Mouse (Mus musculus) lung, embryonic 16.5 days (tissue): ENCODE results near the gene Hyal3. TPM values are rescaled to one million over a fixed set of nuclear protein-coding genes. Genes with fewer than 3 reads are reported as not detected.

Source experiments
- ATAC-seq: fragments of 200-750 bp; cut with Nextera tagmentation; 2 replicates; pipeline ENCODE4 v1.8.0; 2017; ENCODE audit warnings: low read depth, mild to moderate bottlenecking, moderate library complexity
- H3K27ac ChIP-seq: fragments of 300-500 bp; sonication (generic); 2 replicates; pipeline ENCODE4 v1.5.1; 2014; ENCODE audit warnings: mild to moderate bottlenecking, control low read depth, low read length
- H3K27me3 ChIP-seq: fragments of 300-500 bp; sonication (generic); 2 replicates; pipeline ENCODE4 v1.6.1; 2014; ENCODE audit warnings: low read depth, low read length, mixed read lengths; ENCODE audit not compliant: control insufficient read depth, insufficient read depth
- H3K36me3 ChIP-seq: fragments of 300-500 bp; sonication (generic); 2 replicates; pipeline ENCODE4 v1.6.1; 2014; ENCODE audit warnings: low read length; ENCODE audit not compliant: control insufficient read depth, insufficient read depth
- H3K4me1 ChIP-seq: fragments of 300-500 bp; sonication (generic); replicated peaks from 2 replicates; pipeline ENCODE4 v1.6.1; 2014; ENCODE audit warnings: low read length, mixed read lengths; ENCODE audit not compliant: control insufficient read depth, insufficient read depth
- H3K4me2 ChIP-seq: fragments of 300-500 bp; sonication (generic); 2 replicates; pipeline ENCODE4 v1.6.1; 2014; ENCODE audit warnings: low read depth, low read length, control low read depth
- H3K4me3 ChIP-seq: fragments of 300-500 bp; sonication (generic); 2 replicates; pipeline ENCODE4 v1.5.1; 2014; ENCODE audit warnings: mild to moderate bottlenecking, low read length, control low read depth
- H3K9ac ChIP-seq: fragments of 300-500 bp; sonication (generic); 2 replicates; pipeline ENCODE4 v1.6.1; 2014; ENCODE audit warnings: low read length, control low read depth
- H3K9me3 ChIP-seq: fragments of 300-500 bp; sonication (generic); 2 replicates; pipeline ENCODE4 v1.6.1; 2016; ENCODE audit warnings: low read length; ENCODE audit not compliant: control insufficient read depth
- WGBS: fragments of 180-500 bp; shearing (Covaris S2); extraction: QIAGEN DNeasy Blood & Tissue Kit; methylation state at CpG from one replicate; pipeline ENCODE4 v1.1.7; 2014; 5-methylcytosine and 5-hydroxymethylcytosine counted together
- polyA plus RNA-seq: library from polyadenylated mRNA; unstranded; fragments of >200 nt; fragmentation: Nextera tagmentation; extraction: Ambion mirVana; gene quantifications from 2 replicates; pipeline ENCODE4 v1.2.1, GENCODE M21; 2015

Hyal3 gene
- polyA plus RNA-seq, 1 experiment from 2014 or later = 1.6 TPM

DNA sequence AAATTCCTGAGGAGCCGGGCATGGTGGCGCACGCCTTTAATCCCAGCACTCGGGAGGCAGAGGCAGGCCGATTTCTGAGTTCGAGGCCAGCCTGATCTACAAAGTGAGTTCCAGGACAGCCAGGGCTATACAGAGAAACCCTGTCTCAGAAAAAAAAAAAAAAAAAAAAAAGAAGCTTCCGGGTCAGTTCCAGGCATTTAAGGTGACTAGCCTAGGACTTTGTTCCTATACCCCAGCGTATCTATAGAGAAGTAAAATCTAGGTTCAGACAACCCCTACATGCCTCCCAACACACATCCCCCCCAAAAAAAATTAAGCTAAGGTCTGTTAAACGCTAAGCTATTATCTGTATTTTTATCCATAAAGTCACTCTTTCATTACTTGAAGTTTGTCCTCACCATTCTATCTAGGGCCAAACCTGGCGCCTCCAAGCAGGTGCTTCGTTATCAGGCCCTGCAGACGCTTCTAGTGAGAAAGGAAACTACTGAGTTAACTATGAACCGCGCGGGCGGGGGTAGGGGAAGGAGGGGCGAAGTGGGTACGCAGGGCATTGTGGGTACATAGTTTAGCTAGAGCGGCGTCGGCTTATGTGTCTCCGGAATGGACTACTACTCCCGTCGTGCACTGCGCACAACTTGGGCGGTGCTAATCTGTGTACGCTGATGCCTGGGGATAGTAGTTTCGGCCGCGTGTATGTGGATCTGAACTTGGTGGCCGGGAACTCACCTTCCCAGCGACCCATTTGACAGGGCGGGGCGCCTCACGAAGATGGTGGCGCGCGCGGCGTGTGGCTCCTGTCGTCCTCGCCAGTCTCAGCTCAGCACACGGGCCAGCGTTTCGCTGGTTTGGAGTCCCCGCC is 6.6 kb downstream of the Hyal3 start, which contains the start of gene Ifrd2:
Ifrd2 (plus strand) TSS at position 669 of the 859 bp plus-strand sequence.
- no peaks in the 10 kb centered on the region for H3K27me3 ChIP-seq
- H3K27ac ChIP-seq = peak within 1 kb of the TSS; percentile 62; the same call in 1 of the 2 replicates
- peak within 1 kb of the TSS; percentile 84 for H3K4me2 ChIP-seq
- WGBS = 9% methylated on average over 45 of the region's 46 CpGs
- H3K4me1 ChIP-seq = peaks cover 18% of the 10 kb centered on the region
- peak; percentile 98 for ATAC-seq
- H3K9ac ChIP-seq = peak within 1 kb of the TSS; percentile 66
- peak within 1 kb of the TSS; percentile 62 for H3K4me3 ChIP-seq
- no peaks in the 10 kb centered on the region for H3K9me3 ChIP-seq
- H3K36me3 ChIP-seq = peaks cover 23% of the 10 kb centered on the region; the same call in 1 of the 2 replicates

DNA sequence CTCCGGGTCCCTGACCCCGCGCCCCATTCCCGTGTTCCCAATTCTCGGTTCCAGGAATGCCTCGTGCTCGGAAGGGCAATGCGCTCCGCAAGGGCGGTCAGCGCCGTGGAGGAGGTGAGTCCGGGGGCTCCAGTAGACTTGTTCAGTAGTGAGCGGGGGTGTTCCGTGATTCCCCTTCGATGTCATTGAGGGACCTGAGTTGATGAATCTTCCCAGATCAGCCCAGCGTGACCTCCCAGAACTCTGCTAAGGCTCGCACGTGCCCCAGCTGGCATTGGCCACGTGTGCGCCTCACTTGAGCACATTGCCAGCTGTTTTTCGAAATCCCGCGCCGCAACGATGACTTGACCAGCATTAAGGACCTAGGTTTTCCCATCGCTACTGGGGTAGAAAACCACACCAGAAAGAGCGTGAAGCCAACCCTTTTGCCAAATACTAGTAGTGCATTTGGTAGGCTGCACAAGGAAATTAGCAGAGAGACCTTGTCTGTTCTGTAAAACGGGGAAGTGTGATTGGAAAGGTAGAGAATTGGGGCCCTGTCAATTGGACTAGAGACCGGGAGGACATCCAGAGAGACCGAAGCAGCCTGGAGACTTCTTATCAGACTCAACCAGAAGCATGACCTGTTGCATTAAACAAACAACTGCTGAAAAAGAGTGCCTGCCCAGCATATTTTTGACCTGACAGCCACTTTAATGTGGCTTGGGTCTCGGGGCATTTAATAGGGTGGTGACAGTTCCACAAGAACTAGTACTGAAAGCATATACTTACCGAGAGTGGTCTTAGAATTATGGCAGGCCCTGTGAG is 7.4 kb downstream of the Hyal3 start:
- Histone ChIP-seq H3K4me1 (peaks cover 16% of the 10 kb centered on the region), H3K9me3 (no peaks in the 10 kb centered on the region), H3K27me3 (no peaks in the 10 kb centered on the region), H3K4me2 (peak overlapping the region; percentile 84), H3K27ac (no peak overlapping the region), H3K36me3 (peaks cover 25% of the 10 kb centered on the region; the same call in 1 of the 2 replicates), H3K4me3 (peak overlapping the region; percentile 62), H3K9ac (peak overlapping the region; percentile 66)
- ATAC-seq = no peak; the same call in 1 of the 2 replicates
- 1% methylated on average over 33 of the region's 33 CpGs for WGBS

DNA sequence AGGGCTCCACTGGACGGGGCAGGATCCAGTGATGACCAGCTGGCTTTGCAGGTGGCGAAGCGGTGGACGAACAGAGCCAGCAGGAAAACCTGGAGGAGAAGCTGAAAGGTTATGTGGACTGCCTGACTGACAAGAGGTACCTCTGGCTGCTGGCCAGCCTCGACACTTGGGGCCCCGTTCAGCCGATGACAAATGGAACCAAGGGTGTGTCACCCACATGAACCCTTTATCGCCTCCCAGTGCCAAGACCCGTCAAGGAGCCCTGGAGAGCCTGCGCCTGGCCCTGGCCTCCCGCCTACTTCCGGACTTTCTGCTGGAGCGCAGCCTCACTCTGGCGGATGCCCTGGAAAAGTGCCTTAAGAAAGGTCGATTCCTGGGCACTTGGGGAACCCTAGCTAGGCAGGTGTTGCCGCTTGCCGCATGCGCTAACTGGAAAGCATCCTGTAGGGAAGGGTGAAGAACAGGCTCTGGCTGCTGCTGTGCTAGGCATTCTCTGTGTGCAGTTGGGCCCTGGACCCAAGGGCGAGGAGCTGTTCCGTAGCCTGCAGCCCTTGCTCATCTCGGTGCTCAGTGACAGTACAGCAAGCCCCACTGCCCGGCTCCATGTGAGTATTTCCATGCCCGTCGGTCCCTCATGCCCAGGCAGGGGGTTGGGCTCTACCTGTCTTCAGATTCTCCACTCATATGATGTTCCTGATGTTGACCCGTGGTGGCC is 9.6 kb downstream of the Hyal3 start:
- peak overlapping the region; percentile 71 for H3K27ac ChIP-seq
- no peak overlapping the region for H3K9ac ChIP-seq
- no peak overlapping the region for H3K4me2 ChIP-seq
- WGBS = 73% methylated on average over 25 of the region's 25 CpGs
- H3K9me3 ChIP-seq = no peaks in the 10 kb centered on the region
- peaks cover 27% of the 10 kb centered on the region for H3K36me3 ChIP-seq
- H3K27me3 ChIP-seq = no peaks in the 10 kb centered on the region
- peaks cover 16% of the 10 kb centered on the region for H3K4me1 ChIP-seq
- H3K4me3 ChIP-seq = no peak overlapping the region
- ATAC-seq = no peak

DNA sequence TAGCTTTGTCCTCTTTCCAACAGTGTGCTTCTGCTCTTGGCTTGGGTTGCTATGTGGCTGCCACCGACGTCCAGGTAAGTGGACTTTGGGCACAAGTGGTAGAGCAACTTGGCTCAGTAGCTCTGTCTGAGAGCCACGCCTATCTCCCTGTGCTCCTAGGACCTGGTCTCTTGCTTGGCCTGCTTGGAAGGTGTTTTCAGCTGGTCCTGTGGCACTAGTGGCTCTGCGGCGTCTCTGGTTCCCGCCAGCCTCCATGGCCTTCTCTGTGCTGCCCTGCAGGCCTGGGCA is 10.1 kb downstream of the Hyal3 start:
- ATAC-seq = no peak
- Histone ChIP-seq H3K27ac (peak overlapping the region; percentile 71; the same call in 1 of the 2 replicates), H3K9ac (no peak overlapping the region), H3K4me3 (no peak overlapping the region), H3K36me3 (peaks cover 27% of the 10 kb centered on the region), H3K4me2 (no peak overlapping the region), H3K27me3 (no peaks in the 10 kb centered on the region), H3K9me3 (no peaks in the 10 kb centered on the region), H3K4me1 (peaks cover 16% of the 10 kb centered on the region)
- WGBS = 80% methylated on average over 6 of the region's 6 CpGs

DNA sequence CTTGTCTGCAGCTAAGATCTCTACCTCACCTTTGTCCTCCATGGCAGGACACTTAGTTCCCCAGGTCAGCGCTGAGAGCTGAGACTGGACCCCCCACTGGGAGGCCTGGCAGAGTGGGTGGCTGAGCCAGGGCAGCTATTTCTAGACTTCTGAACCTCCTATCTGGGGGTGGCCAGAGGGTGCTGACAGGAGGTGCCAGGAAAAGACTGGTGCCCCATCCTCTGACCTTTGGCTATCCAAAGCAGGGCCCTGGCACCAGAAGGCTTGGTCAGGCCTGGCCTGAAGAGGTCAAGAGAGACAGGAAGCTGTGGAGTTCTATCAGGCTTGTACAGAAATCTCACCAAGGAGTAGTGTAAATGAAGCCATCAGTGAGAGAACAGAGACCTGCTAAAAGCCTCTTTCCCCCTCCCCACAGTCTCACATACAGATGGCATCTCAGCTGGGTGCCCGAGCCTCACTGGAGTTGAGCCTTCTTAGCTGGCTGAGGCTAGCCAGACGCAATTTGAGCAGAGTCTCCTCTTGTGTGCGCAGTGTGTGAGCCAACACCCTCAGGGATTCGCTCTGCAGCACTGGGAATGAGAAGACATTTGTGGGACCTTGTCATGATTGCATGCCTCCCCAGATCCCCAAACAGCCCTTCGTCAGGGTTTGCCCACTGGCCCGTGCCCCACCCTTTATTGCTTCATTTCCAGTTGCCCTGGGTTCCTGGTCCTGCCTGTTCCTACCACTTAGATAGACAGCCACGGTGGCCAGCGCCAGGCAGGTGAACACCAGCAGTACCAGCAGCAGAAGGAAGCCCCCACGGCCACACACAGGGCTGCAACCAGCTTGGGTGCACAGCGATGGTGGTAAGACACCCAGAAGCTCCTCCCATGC is 12.7 kb downstream of the Hyal3 start:
- Histone ChIP-seq H3K4me3 (no peak overlapping the region), H3K9ac (no peak overlapping the region), H3K27me3 (no peaks in the 10 kb centered on the region), H3K4me1 (peaks cover 10% of the 10 kb centered on the region), H3K4me2 (no peak overlapping the region), H3K27ac (no peak overlapping the region), H3K36me3 (peaks cover 27% of the 10 kb centered on the region), H3K9me3 (no peaks in the 10 kb centered on the region)
- no peak for ATAC-seq
- WGBS = 80% methylated on average over 11 of the region's 11 CpGs

DNA sequence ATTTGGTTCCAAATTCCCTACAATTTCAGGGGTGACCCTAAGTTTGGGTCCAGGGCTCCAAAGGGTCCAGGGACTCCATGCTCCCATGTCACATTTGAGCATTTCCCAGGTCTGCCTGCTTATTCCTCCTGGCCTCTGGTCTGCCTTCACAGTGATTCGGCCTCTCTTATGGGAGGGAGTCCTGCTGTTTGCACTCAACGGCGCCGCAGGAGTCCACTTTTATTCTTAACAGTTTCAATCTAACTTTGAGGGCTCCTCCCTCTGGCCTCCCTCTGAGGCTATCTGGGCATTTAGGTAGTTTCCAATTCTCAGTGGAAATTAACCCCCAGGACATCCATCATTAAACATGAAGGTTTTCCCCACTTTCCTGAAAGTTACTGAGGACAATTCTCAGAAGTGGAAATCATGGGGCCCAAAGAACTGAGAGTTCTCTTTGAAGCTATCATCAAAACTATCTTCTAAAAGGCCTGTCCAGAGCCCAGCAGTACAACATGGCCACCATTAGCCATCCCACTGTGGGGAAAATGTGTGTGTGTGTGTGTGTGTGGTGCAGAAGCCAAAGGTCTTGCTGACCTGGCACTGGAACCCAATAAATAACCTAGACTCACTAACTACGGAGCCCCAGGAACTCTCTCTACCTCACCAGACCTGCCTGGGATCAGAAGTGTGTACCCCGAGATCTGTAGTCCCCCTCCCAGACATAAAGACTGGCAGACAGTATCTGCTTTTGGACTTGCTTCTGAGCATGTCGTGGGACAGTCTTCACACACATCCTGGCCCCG is 13.9 kb downstream of the Hyal3 start:
- no peak overlapping the region for H3K4me2 ChIP-seq
- no peak overlapping the region for H3K4me3 ChIP-seq
- H3K4me1 ChIP-seq = no peaks in the 10 kb centered on the region; the same call in 1 of the 2 replicates
- no peaks in the 10 kb centered on the region for H3K27me3 ChIP-seq
- H3K9ac ChIP-seq = no peak overlapping the region
- no peaks in the 10 kb centered on the region for H3K9me3 ChIP-seq
- ATAC-seq = no peak
- WGBS = 77% methylated on average over 8 of the region's 8 CpGs
- peaks cover 27% of the 10 kb centered on the region for H3K36me3 ChIP-seq
- H3K27ac ChIP-seq = no peak overlapping the region

DNA sequence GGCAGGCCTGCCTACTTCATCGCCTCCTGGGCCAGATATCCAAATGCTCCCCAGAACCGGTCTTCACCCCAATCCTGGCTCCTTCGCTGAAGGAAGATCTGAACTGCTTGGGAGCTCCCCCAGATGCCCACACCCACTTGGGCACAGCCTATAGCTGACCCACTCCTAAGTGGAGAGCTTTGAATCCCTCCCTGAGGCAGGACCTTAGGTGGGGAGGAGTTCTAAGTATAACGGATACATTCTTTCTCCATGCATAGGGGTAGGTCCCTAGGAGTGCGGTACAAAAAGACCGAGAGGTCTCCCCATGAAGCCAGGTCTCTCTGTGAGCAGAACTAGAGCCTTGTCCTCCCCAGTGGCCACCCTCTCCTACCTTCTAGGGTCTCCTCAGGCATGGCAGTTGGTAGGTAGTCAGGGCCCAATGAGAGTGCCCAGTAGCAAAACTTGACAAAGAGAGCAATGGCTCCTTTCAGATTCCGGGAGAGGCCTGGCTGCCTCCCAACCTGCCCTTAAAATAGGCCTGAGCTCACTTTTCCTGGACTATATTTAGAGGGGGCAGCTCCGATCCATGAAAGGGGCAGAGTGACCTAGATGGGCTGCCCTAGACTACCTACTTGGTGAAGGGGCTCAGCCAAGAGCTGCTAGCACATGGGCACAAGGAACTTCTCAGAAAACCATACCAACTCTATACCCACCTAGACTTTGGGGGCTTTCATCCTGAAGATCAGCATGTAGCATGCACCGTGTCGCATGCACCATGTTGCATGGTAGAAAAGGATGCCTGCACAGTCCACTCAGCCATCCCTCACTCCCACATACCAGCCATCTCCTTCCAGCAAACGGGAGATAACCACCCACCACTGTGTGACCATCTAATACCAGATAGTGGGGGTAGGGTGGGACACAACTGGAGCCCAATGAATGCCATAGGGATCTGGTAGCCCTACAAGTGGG is 16.3 kb downstream of the Hyal3 start:
- no peak for ATAC-seq
- Histone ChIP-seq H3K4me3 (no peak overlapping the region), H3K27ac (0 out of 2 replicates have a peak overlapping the region, but pooled peaks have one; percentile 10), H3K4me1 (no peaks in the 10 kb centered on the region), H3K36me3 (peaks cover 12% of the 10 kb centered on the region), H3K27me3 (no peaks in the 10 kb centered on the region), H3K4me2 (no peak overlapping the region), H3K9ac (0 out of 2 replicates have a peak overlapping the region, but pooled peaks have one; percentile 4), H3K9me3 (no peaks in the 10 kb centered on the region)
- WGBS = 78% methylated on average over 11 of the region's 11 CpGs
